Mouse (Mus musculus): ENCODE measurements at regions not wholly inside any gene's neighbourhood (a gene's known extent, or its start where the extent isn't known, plus 50 kb on each side); places are given as distances from the start of the nearest gene placed in this dataset.

DNA sequence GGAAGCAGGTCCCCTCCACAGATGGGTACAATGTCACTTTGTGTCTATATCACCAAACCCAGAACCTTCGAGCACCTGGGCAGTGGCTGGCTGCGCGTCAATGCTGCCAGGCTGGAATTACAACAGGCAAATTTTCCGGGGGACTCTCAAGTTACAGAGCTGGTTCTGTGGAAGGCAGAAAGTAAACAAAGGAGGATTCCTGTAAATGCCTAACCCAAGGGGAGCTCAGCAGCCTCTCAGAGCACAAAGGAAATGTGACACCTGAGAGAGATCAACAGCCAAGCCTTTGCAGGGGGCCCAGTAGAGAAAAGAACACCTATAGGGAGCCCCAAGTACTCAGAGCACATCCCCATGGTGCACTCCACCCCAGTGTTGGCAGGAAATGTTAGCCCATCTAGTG lies 70.7 kb downstream of the Setd4 start:
- DNase-seq (ENCODE audit: low read depth, low spot score), result no peak
- no peak for TF ChIP-seq CHD2 (IDR thresholded peaks at IDR 0.05; ENCODE audit: low read depth, low read length)
- no peak for TF ChIP-seq ZC3H11A (IDR thresholded peaks at IDR 0.05; ENCODE audit: borderline replicate concordance, low read depth, low read length)
- no peak for TF ChIP-seq ZNF384 (IDR thresholded peaks at IDR 0.05; ENCODE audit: low read depth, low read length)
- TF ChIP-seq HCFC1 (IDR thresholded peaks at IDR 0.05; ENCODE audit: borderline replicate concordance, insufficient read depth, low read length), result no peak
- TF ChIP-seq MAFK (IDR thresholded peaks at IDR 0.05; ENCODE audit: insufficient read depth, low read depth, low read length), result no peak
- in situ Hi-C loops (cut with MboI; ENCODE audit: low sequenced_read_pairs in 2 of 2, unreplicated experiment in 2 of 2), result no loop called here

DNA sequence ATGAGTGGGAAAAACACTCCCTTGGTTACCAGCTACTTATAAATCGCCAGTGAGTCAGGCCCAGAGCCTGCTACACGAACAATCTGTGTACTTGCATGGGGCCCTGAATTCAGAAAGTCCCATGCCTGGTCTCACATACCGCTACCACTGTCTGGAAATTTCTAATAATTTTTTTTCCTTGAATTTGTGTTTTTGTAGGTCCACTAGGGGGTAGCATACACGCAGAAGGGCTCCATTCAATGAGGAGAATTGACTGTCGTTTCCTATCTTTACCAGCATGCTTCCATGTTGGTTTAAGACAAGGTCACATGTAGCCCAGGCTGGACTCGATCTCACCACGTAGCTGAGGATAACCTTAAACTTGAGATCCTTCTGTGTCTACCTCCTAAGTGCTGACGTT lies 71.9 kb downstream of the Setd4 start:
- no peak for DNase-seq (ENCODE audit: low read depth, low spot score)
- no peaks in the 10 kb centered on the region for H3K9me3 ChIP-seq (ENCODE audit: control insufficient read depth, insufficient read depth, low read depth, low read length)
- no peak overlapping the region for H3K27ac ChIP-seq (ENCODE audit: insufficient read depth, low read depth, low read length, poor library complexity, severe bottlenecking)
- H3K9ac ChIP-seq (ENCODE audit: insufficient read depth, low read depth, low read length, poor library complexity, severe bottlenecking), result no peak overlapping the region
- H3K4me1 ChIP-seq (ENCODE audit: control insufficient read depth in 2 of 2, insufficient read depth in 2 of 2, low read length in 2 of 2, poor library complexity in 1 of 2), result peaks cover 0 to 7% of the 10 kb centered on the region in 2 experiments; a peak in 1 of 4 replicates
- no peaks in the 10 kb centered on the region for H3K36me3 ChIP-seq (ENCODE audit: control insufficient read depth, insufficient read depth, low read length, poor library complexity, severe bottlenecking)
- in situ Hi-C loops (cut with MboI; ENCODE audit: low sequenced_read_pairs in 2 of 2, unreplicated experiment in 2 of 2), result no loop called here
- no peak overlapping the region for H3K4me3 ChIP-seq (ENCODE audit: insufficient read depth in 1 of 2, low read depth in 1 of 2, low read length in 2 of 2, poor library complexity in 1 of 2, severe bottlenecking in 1 of 2)
- TF ChIP-seq HCFC1 (IDR thresholded peaks at IDR 0.05; ENCODE audit: borderline replicate concordance, insufficient read depth, low read length) (no peak), ZNF384 (IDR thresholded peaks at IDR 0.05; ENCODE audit: low read depth, low read length) (no peak), ZC3H11A (IDR thresholded peaks at IDR 0.05; ENCODE audit: borderline replicate concordance, low read depth, low read length) (no peak), MAFK (IDR thresholded peaks at IDR 0.05; ENCODE audit: insufficient read depth, low read depth, low read length) (no peak), CHD2 (IDR thresholded peaks at IDR 0.05; ENCODE audit: low read depth, low read length) (no peak)

More for the DNA sequence above, 70.7 kb downstream of the Setd4 start:
- H3K4me3 ChIP-seq (ENCODE audit: insufficient read depth in 1 of 2, low read depth in 1 of 2, low read length in 2 of 2, poor library complexity in 1 of 2, severe bottlenecking in 1 of 2), result no peak overlapping the region
- no peaks in the 10 kb centered on the region for H3K9me3 ChIP-seq (ENCODE audit: control insufficient read depth, insufficient read depth, low read depth, low read length)
- no peak overlapping the region for H3K27ac ChIP-seq (ENCODE audit: insufficient read depth, low read depth, low read length, poor library complexity, severe bottlenecking)
- H3K4me1 ChIP-seq (ENCODE audit: control insufficient read depth in 2 of 2, insufficient read depth in 2 of 2, low read length in 2 of 2, poor library complexity in 1 of 2), result peaks cover 0 to 7% of the 10 kb centered on the region in 2 experiments; a peak in 1 of 4 replicates
- no peak overlapping the region for H3K9ac ChIP-seq (ENCODE audit: insufficient read depth, low read depth, low read length, poor library complexity, severe bottlenecking)
- no peaks in the 10 kb centered on the region for H3K36me3 ChIP-seq (ENCODE audit: control insufficient read depth, insufficient read depth, low read length, poor library complexity, severe bottlenecking)

DNA sequence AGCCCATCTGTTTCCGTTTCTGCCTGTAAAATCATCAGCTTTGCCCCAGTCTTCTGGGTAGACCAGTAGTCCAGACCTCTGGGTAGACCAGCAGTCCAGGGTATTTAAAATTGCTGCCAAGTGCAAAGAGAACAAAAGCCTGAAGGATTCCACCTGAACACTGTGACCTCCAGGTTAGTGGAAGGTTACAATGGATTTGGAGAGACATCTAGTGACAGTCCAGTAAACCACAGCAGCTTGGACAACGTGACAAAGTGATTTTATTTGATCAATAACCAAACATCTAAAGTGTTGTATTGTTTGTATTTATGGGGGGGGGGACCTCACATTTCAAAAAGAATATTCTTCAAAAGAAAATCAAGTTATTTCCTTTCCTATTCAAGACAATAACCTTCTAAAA lies 81.4 kb downstream of the Setd4 start:
- in situ Hi-C loops (cut with MboI; ENCODE audit: low sequenced_read_pairs in 2 of 2, unreplicated experiment in 2 of 2), result no loop called here
- H3K9me3 ChIP-seq (ENCODE audit: control insufficient read depth, insufficient read depth, low read depth, low read length), result no peaks in the 10 kb centered on the region
- no peak overlapping the region for H3K4me3 ChIP-seq (ENCODE audit: insufficient read depth in 1 of 2, low read depth in 1 of 2, low read length in 2 of 2, poor library complexity in 1 of 2, severe bottlenecking in 1 of 2)
- H3K4me1 ChIP-seq (ENCODE audit: control insufficient read depth in 2 of 2, insufficient read depth in 2 of 2, low read length in 2 of 2, poor library complexity in 1 of 2), result no peaks in the 10 kb centered on the region
- no peak overlapping the region for H3K27ac ChIP-seq (ENCODE audit: insufficient read depth, low read depth, low read length, poor library complexity, severe bottlenecking)
- TF ChIP-seq CHD2 (IDR thresholded peaks at IDR 0.05; ENCODE audit: low read depth, low read length) (no peak), ZNF384 (IDR thresholded peaks at IDR 0.05; ENCODE audit: low read depth, low read length) (no peak), HCFC1 (IDR thresholded peaks at IDR 0.05; ENCODE audit: borderline replicate concordance, insufficient read depth, low read length) (no peak), ZC3H11A (IDR thresholded peaks at IDR 0.05; ENCODE audit: borderline replicate concordance, low read depth, low read length) (no peak), MAFK (IDR thresholded peaks at IDR 0.05; ENCODE audit: insufficient read depth, low read depth, low read length) (no peak)
- H3K36me3 ChIP-seq (ENCODE audit: control insufficient read depth, insufficient read depth, low read length, poor library complexity, severe bottlenecking), result no peaks in the 10 kb centered on the region
- no peak for DNase-seq (ENCODE audit: low read depth, low spot score)
- H3K9ac ChIP-seq (ENCODE audit: insufficient read depth, low read depth, low read length, poor library complexity, severe bottlenecking), result no peak overlapping the region

DNA sequence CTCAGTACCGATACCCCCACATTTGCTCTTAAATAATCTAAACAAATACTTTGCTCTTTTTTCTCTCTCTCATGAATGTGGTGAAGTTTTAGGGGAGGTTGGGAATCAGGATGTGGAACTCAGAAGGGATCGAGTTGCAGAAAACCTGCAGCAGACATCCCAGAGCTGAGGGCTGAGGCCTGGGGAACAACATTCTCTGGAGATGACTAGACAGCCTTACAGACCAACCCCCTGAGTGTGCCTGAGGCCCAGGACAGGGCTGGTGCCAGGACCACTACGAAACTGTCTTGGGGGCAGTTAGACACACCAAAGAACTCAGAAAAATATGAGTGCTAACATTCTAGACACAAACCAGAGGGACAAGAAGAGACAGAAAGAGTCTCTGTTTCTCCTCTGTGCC lies 83.4 kb downstream of the Setd4 start:
- Histone ChIP-seq H3K4me1 (ENCODE audit: control insufficient read depth in 2 of 2, insufficient read depth in 2 of 2, low read length in 2 of 2, poor library complexity in 1 of 2) (no peaks in the 10 kb centered on the region), H3K4me3 (ENCODE audit: insufficient read depth in 1 of 2, low read depth in 1 of 2, low read length in 2 of 2, poor library complexity in 1 of 2, severe bottlenecking in 1 of 2) (no peak overlapping the region), H3K36me3 (ENCODE audit: control insufficient read depth, insufficient read depth, low read length, poor library complexity, severe bottlenecking) (no peaks in the 10 kb centered on the region), H3K9ac (ENCODE audit: insufficient read depth, low read depth, low read length, poor library complexity, severe bottlenecking) (no peak overlapping the region), H3K27ac (ENCODE audit: insufficient read depth, low read depth, low read length, poor library complexity, severe bottlenecking) (no peak overlapping the region), H3K9me3 (ENCODE audit: control insufficient read depth, insufficient read depth, low read depth, low read length) (no peaks in the 10 kb centered on the region)
- DNase-seq (ENCODE audit: low read depth, low spot score), result no peak
- TF ChIP-seq MAFK (IDR thresholded peaks at IDR 0.05; ENCODE audit: insufficient read depth, low read depth, low read length), result no peak
- in situ Hi-C loops (cut with MboI; ENCODE audit: low sequenced_read_pairs in 2 of 2, unreplicated experiment in 2 of 2), result no loop called here

DNA sequence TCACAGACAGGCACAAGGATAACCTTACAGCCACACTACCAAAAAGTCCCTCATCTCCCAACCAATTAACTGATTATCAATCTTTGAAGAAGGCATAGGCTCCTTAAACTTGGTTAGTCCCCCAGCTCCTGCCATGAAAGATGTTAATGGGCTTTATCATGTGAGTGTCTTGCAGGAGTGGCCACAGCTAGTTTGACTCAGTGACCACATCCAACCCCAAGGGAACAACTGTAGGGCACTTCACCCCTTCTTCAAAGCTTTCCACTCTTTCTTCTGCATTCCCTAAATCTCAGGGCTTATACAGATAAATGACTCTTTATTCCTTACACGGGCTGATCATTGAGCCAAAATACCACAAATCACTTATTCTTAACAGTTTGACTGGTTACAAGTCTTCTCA lies 85.2 kb downstream of the Setd4 start:
- no peak for DNase-seq (ENCODE audit: low read depth, low spot score)
- no peak overlapping the region for H3K27ac ChIP-seq (ENCODE audit: insufficient read depth, low read depth, low read length, poor library complexity, severe bottlenecking)
- no peaks in the 10 kb centered on the region for H3K4me1 ChIP-seq (ENCODE audit: control insufficient read depth in 2 of 2, insufficient read depth in 2 of 2, low read length in 2 of 2, poor library complexity in 1 of 2)
- H3K36me3 ChIP-seq (ENCODE audit: control insufficient read depth, insufficient read depth, low read length, poor library complexity, severe bottlenecking), result no peaks in the 10 kb centered on the region
- H3K9me3 ChIP-seq (ENCODE audit: control insufficient read depth, insufficient read depth, low read depth, low read length), result no peaks in the 10 kb centered on the region
- no peak overlapping the region for H3K4me3 ChIP-seq (ENCODE audit: insufficient read depth in 1 of 2, low read depth in 1 of 2, low read length in 2 of 2, poor library complexity in 1 of 2, severe bottlenecking in 1 of 2)
- in situ Hi-C loops (cut with MboI; ENCODE audit: low sequenced_read_pairs in 2 of 2, unreplicated experiment in 2 of 2), result no loop called here
- H3K9ac ChIP-seq (ENCODE audit: insufficient read depth, low read depth, low read length, poor library complexity, severe bottlenecking), result no peak overlapping the region
- TF ChIP-seq ZC3H11A (IDR thresholded peaks at IDR 0.05; ENCODE audit: borderline replicate concordance, low read depth, low read length), result no peak
- no peak for TF ChIP-seq ZNF384 (IDR thresholded peaks at IDR 0.05; ENCODE audit: low read depth, low read length)
- TF ChIP-seq HCFC1 (IDR thresholded peaks at IDR 0.05; ENCODE audit: borderline replicate concordance, insufficient read depth, low read length), result no peak
- TF ChIP-seq CHD2 (IDR thresholded peaks at IDR 0.05; ENCODE audit: low read depth, low read length), result no peak
- TF ChIP-seq MAFK (IDR thresholded peaks at IDR 0.05; ENCODE audit: insufficient read depth, low read depth, low read length), result no peak
